Mouse (Mus musculus) cerebellum, adult 18-20 months (tissue): ENCODE data around the gene Ces2f.

Experiments used
- DNase-seq, 2 experiments: peaks; one replicate each; pipeline ENCODE4 v3.0.0; 2021

The Ces2f gene

GRCm38 (mm10) chr8:104947056-104947455 lies at the start of gene Ces2f:
TSS of gene Ces2f (plus strand) at chr8:104947356.
- DNase-seq = no peak

GRCm38 (mm10) chr8:104901746-104902145 lies 45.4 kb upstream of the Ces2f start:
- no peak for DNase-seq

- no peak for DNase-seq
Measured at GRCm38 (mm10) chr8:104907111-104907510, 40.0 kb upstream of the Ces2f start.

GRCm38 (mm10) chr8:104909021-104909420 lies 38.1 kb upstream of the Ces2f start:
- DNase-seq = peak; percentile 71 to 83

GRCm38 (mm10) chr8:104909651-104910050 lies 37.5 kb upstream of the Ces2f start:
- peak; percentile 9 to 13 for DNase-seq

- DNase-seq = no peak
Measured at GRCm38 (mm10) chr8:104925972-104926596, 21.1 kb upstream of the Ces2f start, which contains the start of gene Ces2e. TSS of gene Ces2e (plus strand) at chr8:104926260.

GRCm38 (mm10) chr8:104927301-104927700 lies 19.9 kb upstream of the Ces2f start:
- DNase-seq = no peak

GRCm38 (mm10) chr8:104944665-104945064 lies 2.5 kb upstream of the Ces2f start:
- no peak for DNase-seq

- no peak for DNase-seq
Measured at GRCm38 (mm10) chr8:104949031-104949430, 1.9 kb downstream of the Ces2f start.

- DNase-seq = no peak
Measured at GRCm38 (mm10) chr8:104961537-104961961, 14.4 kb downstream of the Ces2f start, which contains the start of gene Ces2g. TSS of gene Ces2g (plus strand) at chr8:104961718.

GRCm38 (mm10) chr8:104962229-104962901 lies 15.2 kb downstream of the Ces2f start:
- no peak for DNase-seq

- no peak for DNase-seq
Measured at GRCm38 (mm10) chr8:104963375-104963894, 16.3 kb downstream of the Ces2f start.

GRCm38 (mm10) chr8:104984126-104984525 lies 37.0 kb downstream of the Ces2f start:
- DNase-seq = no peak

GRCm38 (mm10) chr8:104984942-104985341 lies 37.8 kb downstream of the Ces2f start:
- peak; percentile 4 to 17 for DNase-seq

- DNase-seq = no peak
Measured at GRCm38 (mm10) chr8:104998191-104998590, 51.0 kb downstream of the Ces2f start.

GRCm38 (mm10) chr8:104999183-104999582 lies 52.0 kb downstream of the Ces2f start:
- no peak for DNase-seq

GRCm38 (mm10) chr8:105000586-105000985 lies 53.4 kb downstream of the Ces2f start, which contains the start of gene Ces2h:
TSS of gene Ces2h (plus strand) at chr8:105000853.
- DNase-seq = no peak
